Mouse (Mus musculus) liver, embryonic 14.5 days (tissue): Measurements from ENCODE around the gene Ubr4. TPM values are rescaled to one million over a fixed set of nuclear protein-coding genes. Genes with fewer than 3 reads are reported as not detected.

ENCODE experiments used
- ATAC-seq: fragments of 200-750 bp; cut with Nextera tagmentation; 2 replicates; pipeline ENCODE4 v1.8.0; 2017; ENCODE audit warnings: moderate number of reproducible peaks, mild to moderate bottlenecking, moderate library complexity; ENCODE audit not compliant: insufficient read depth
- DNase-seq, 3 experiments: peaks; one replicate each; pipeline ENCODE4 v3.0.0-alpha.2; 2012 to 2013; ENCODE audit warnings: low read depth in 3 of 3, low spot score in 3 of 3
- H3K27ac ChIP-seq: fragments of 300-500 bp; sonication (generic); 2 replicates; pipeline ENCODE4 v1.5.1; 2014; ENCODE audit warnings: moderate library complexity, mild to moderate bottlenecking, control low read depth, inconsistent platforms
- H3K27me3 ChIP-seq: fragments of 300-500 bp; sonication (generic); 2 replicates; pipeline ENCODE4 v1.6.1; 2014; ENCODE audit warnings: mild to moderate bottlenecking, low read length, moderate library complexity; ENCODE audit not compliant: control insufficient read depth, insufficient read depth
- H3K36me3 ChIP-seq: fragments of 300-500 bp; sonication (generic); replicated peaks from 2 replicates; pipeline ENCODE4 v1.6.1; 2014; ENCODE audit warnings: low read depth; ENCODE audit not compliant: control insufficient read depth, insufficient read depth
- H3K4me1 ChIP-seq, 2 experiments: fragments of 200-500 bp in 1 of 2; fragments of 300-500 bp in 1 of 2; sonication (generic) in 1 of 2; replicated peaks; 2 replicates each; pipeline ENCODE4 v1.6.1; 2012 to 2014; ENCODE audit warnings: antibody characterized with exemption in 1 of 2, inconsistent platforms in 1 of 2, low read length in 1 of 2; ENCODE audit not compliant: control insufficient read depth in 2 of 2, insufficient read depth in 2 of 2
- H3K4me2 ChIP-seq: fragments of 300-500 bp; sonication (generic); 2 replicates; pipeline ENCODE4 v1.6.1; 2014; ENCODE audit warnings: low read depth, mild to moderate bottlenecking, control low read depth, moderate library complexity
- H3K4me3 ChIP-seq, 2 experiments: fragments of 200-500 bp in 1 of 2; fragments of 300-500 bp in 1 of 2; sonication (generic) in 1 of 2; 2 replicates each; pipeline ENCODE4 v1.5.1; 2012 to 2014; ENCODE audit warnings: low read depth in 2 of 2, low read length in 2 of 2, mild to moderate bottlenecking in 2 of 2, control low read depth in 1 of 2, inconsistent platforms in 1 of 2, moderate library complexity in 1 of 2; ENCODE audit not compliant: insufficient read depth in 1 of 2
- H3K9ac ChIP-seq: fragments of 300-500 bp; sonication (generic); replicated peaks from 2 replicates; pipeline ENCODE4 v1.6.1; 2014; ENCODE audit warnings: mild to moderate bottlenecking, control low read depth, moderate library complexity
- H3K9me3 ChIP-seq: fragments of 300-500 bp; sonication (generic); 2 replicates; pipeline ENCODE4 v1.6.1; 2016; ENCODE audit warnings: low read length, mixed read lengths; ENCODE audit not compliant: control insufficient read depth
- CTCF ChIP-seq: IDR thresholded peaks from 2 replicates; pipeline ENCODE4 v1.5.1; 2016; ENCODE audit warnings: antibody characterized with exemption, low read depth, control low read depth
- EP300 ChIP-seq: IDR thresholded peaks from 2 replicates; pipeline ENCODE4 v1.6.1; 2016; ENCODE audit warnings: antibody characterized with exemption, low read depth
- WGBS: fragments of 180-500 bp; shearing (Covaris S2); extraction: QIAGEN DNeasy Blood & Tissue Kit; methylation state at CpG from one replicate; pipeline ENCODE4 v1.1.7; 2014; ENCODE audit not compliant: insufficient replicate concordance; 5-methylcytosine and 5-hydroxymethylcytosine counted together
- polyA plus RNA-seq, 2 experiments: library from polyadenylated mRNA; depleted of rRNA in 1 of 2; stranded (reverse) in 1 of 2; unstranded in 1 of 2; fragments of >200 nt; fragmentation: Nextera tagmentation in 1 of 2; extraction: Ambion mirVana in 1 of 2; gene quantifications; 2 replicates each; pipeline versions ENCODE4 v1.2.1 to v1.2.3; 2012 to 2014

The Ubr4 gene
- polyA plus RNA-seq, 2 experiments, result 34.0 to 55.5 TPM

GRCm38 (mm10) chr4:139509069-139509468 is 156.7 kb downstream of the Ubr4 start:
- 68% methylated on average over 2 of the region's 2 CpGs for WGBS
- H3K4me3 ChIP-seq, result no peak overlapping the region
- H3K4me1 ChIP-seq, result peaks cover 0 to 11% of the 10 kb centered on the region in 2 experiments; a peak in 3 of 4 replicates
- ATAC-seq, result no peak
- H3K9me3 ChIP-seq, result no peaks in the 10 kb centered on the region; the same call in 1 of the 2 replicates
- no peak overlapping the region for H3K27ac ChIP-seq
- no peak overlapping the region for H3K4me2 ChIP-seq
- H3K36me3 ChIP-seq, result no peaks in the 10 kb centered on the region
- H3K27me3 ChIP-seq, result no peaks in the 10 kb centered on the region
- no peak overlapping the region for H3K9ac ChIP-seq
- TF ChIP-seq EP300 (no peak), CTCF (no peak)
- DNase-seq, result no peak

GRCm38 (mm10) chr4:139511557-139511956 is 159.1 kb downstream of the Ubr4 start:
- H3K9me3 ChIP-seq, result no peaks in the 10 kb centered on the region
- no peak overlapping the region for H3K27ac ChIP-seq
- H3K27me3 ChIP-seq, result no peaks in the 10 kb centered on the region
- no peak for DNase-seq
- H3K9ac ChIP-seq, result no peak overlapping the region
- no peak overlapping the region for H3K4me3 ChIP-seq
- peaks cover 0 to 11% of the 10 kb centered on the region in 2 experiments; a peak in 3 of 4 replicates for H3K4me1 ChIP-seq
- TF ChIP-seq CTCF (no peak), EP300 (no peak)
- WGBS, result 37% methylated on average over 2 of the region's 2 CpGs
- ATAC-seq, result no peak
- no peak overlapping the region for H3K4me2 ChIP-seq
- H3K36me3 ChIP-seq, result no peaks in the 10 kb centered on the region

- no peaks in the 10 kb centered on the region for H3K9me3 ChIP-seq
- no peak for ATAC-seq
- H3K4me1 ChIP-seq, result peaks cover 0 to 11% of the 10 kb centered on the region in 2 experiments; a peak in 3 of 4 replicates
- H3K27ac ChIP-seq, result no peak overlapping the region
- no peak for TF ChIP-seq CTCF
- no peak for TF ChIP-seq EP300
- no peak overlapping the region for H3K4me3 ChIP-seq
- no peak overlapping the region for H3K4me2 ChIP-seq
- 21% methylated on average over 2 of the region's 2 CpGs for WGBS
- H3K9ac ChIP-seq, result no peak overlapping the region
- DNase-seq, result no peak
- no peaks in the 10 kb centered on the region for H3K36me3 ChIP-seq
- no peaks in the 10 kb centered on the region for H3K27me3 ChIP-seq
Measured at GRCm38 (mm10) chr4:139512985-139513384, 160.6 kb downstream of the Ubr4 start.

DNA sequence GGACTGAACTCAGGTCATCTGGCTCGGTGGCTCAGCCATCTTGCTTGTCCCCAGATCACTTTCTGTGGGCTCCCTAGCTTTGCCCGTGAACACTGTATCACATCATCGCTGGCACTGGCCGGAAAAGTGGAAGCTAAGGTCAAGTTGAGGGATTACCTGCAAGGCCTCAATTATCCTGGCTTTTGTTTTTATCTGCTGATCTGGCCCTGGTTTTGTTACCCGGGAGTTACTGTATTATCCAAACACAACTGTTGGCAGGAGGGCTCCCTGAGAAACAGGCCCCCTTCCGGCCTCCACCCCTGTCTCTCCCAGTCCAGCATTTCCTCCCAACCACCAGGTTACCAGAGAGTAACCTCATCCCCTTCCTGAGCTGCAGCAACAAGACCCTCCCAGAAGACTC is 166.8 kb downstream of the Ubr4 start:
- Histone ChIP-seq H3K27me3 (no peaks in the 10 kb centered on the region), H3K4me1 (peaks cover 0 to 2% of the 10 kb centered on the region in 2 experiments; a peak in 1 of 4 replicates), H3K36me3 (no peaks in the 10 kb centered on the region), H3K27ac (no peak overlapping the region), H3K4me2 (no peak overlapping the region), H3K9ac (no peak overlapping the region), H3K4me3 (no peak overlapping the region), H3K9me3 (no peaks in the 10 kb centered on the region)
- no peak for ATAC-seq
- no peak for TF ChIP-seq CTCF
- no peak for TF ChIP-seq EP300
- WGBS, result 59% methylated on average over 6 of the region's 6 CpGs
- no peak for DNase-seq

- TF ChIP-seq CTCF (no peak), EP300 (no peak)
- peaks cover 0 to 2% of the 10 kb centered on the region in 2 experiments; a peak in 1 of 4 replicates for H3K4me1 ChIP-seq
- WGBS, result 67% methylated on average over 10 of the region's 10 CpGs
- no peaks in the 10 kb centered on the region for H3K27me3 ChIP-seq
- H3K36me3 ChIP-seq, result no peaks in the 10 kb centered on the region
- no peak overlapping the region for H3K9ac ChIP-seq
- no peak for ATAC-seq
- no peak overlapping the region for H3K27ac ChIP-seq
- no peak overlapping the region for H3K4me2 ChIP-seq
- DNase-seq, result no peak
- no peaks in the 10 kb centered on the region for H3K9me3 ChIP-seq
- H3K4me3 ChIP-seq, result no peak overlapping the region
Measured at GRCm38 (mm10) chr4:139521926-139522325, 169.5 kb downstream of the Ubr4 start.
